Comparison of ENCODE assay signal across 9 mouse cellular contexts in the genomic region with DNA sequence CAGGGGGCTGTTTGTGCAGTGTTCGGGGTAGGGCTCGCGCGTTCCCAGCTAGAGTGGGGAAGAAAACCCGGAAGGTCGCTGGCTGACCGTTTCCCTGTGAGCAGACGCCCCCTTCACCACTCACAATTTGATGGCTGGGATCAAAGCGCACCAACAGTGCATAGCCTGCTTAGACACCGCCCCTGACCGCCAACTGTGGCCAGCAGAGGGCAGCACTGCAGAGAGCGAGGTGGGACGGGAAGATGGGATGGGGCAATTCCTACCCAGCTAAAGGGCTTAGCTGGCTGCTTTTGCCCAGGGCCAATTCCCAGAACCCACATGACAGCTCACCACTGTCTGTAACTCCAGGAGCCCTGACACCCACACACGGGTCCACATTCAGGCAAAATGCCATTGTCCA. TPM values are rescaled to one million over a fixed set of nuclear protein-coding genes. Genes with fewer than 3 reads are reported as not detected.
DNase-seq lines count a peak whose midpoint lies in the region; ATAC-seq lines count a peak whose summit lies in the region.
"Had no signal": no experiment of that assay in that cellular context is flagged by ENCODE, and none has a peak within 500 bp of the region (broad histone marks: within the 10 kb centered on the region; RNA-seq: fewer than 3 reads in every experiment).

No protein-coding gene starts in this region.

- H3K27me3 ChIP-seq in embryonic facial prominence, embryonic 13.5 days = no peaks in the 10 kb centered on the region
- peaks cover 4% of the 10 kb centered on the region; the same call in 1 of the 2 replicates for H3K27me3 ChIP-seq in liver, embryonic 12.5 days (replicated peaks)
- H3K27me3 ChIP-seq: liver, embryonic 15.5 days had no signal

- ATAC-seq in embryonic facial prominence, embryonic 13.5 days (ENCODE audit: insufficient number of reproducible peaks, insufficient read depth, low FRiP score, low TSS enrichment, low read depth) = no peak
- ATAC-seq in liver, embryonic 12.5 days = peak; percentile 43; the same call in 1 of the 2 replicates

- H3K9ac ChIP-seq in embryonic facial prominence, embryonic 13.5 days = no peak overlapping the region
- H3K9ac ChIP-seq in liver, embryonic 12.5 days = no peak overlapping the region
- H3K9ac ChIP-seq: liver, embryonic 15.5 days had no signal

- peak; percentile 53 for DNase-seq in gastrocnemius, adult 18-20 months (ENCODE audit: low spot score)
- no peak for DNase-seq in gastrocnemius, postnatal 25 days
- peak; percentile 35 for DNase-seq in urinary bladder, adult 2 months (ENCODE audit: low spot score)
- DNase-seq in urinary bladder, postnatal 10 days (ENCODE audit: low spot score) = no peak
- peak; percentile 57 for DNase-seq in retina, embryonic 14.5 days (ENCODE audit: low spot score)
- no peak for DNase-seq in frontal cortex, postnatal 36 days (ENCODE audit: low spot score in 2 of 2)

- H3K4me3 ChIP-seq in embryonic facial prominence, embryonic 13.5 days = no peak overlapping the region
- H3K4me3 ChIP-seq in liver, embryonic 12.5 days = no peak overlapping the region
- H3K4me3 ChIP-seq: liver, embryonic 15.5 days had no signal

- no peak overlapping the region for H3K4me2 ChIP-seq in embryonic facial prominence, embryonic 13.5 days
- H3K4me2 ChIP-seq in liver, embryonic 12.5 days = no peak overlapping the region
- H3K4me2 ChIP-seq: liver, embryonic 15.5 days had no signal

- no peaks in the 10 kb centered on the region for H3K36me3 ChIP-seq in embryonic facial prominence, embryonic 13.5 days
- no peaks in the 10 kb centered on the region for H3K36me3 ChIP-seq in liver, embryonic 12.5 days
- H3K36me3 ChIP-seq: liver, embryonic 15.5 days had no signal

- peak overlapping the region; percentile 69 for H3K27ac ChIP-seq in embryonic facial prominence, embryonic 13.5 days
- no peak overlapping the region for H3K27ac ChIP-seq in liver, embryonic 12.5 days
- H3K27ac ChIP-seq: liver, embryonic 15.5 days had no signal

- no peaks in the 10 kb centered on the region for H3K9me3 ChIP-seq in embryonic facial prominence, embryonic 13.5 days
- no peaks in the 10 kb centered on the region for H3K9me3 ChIP-seq in liver, embryonic 12.5 days (replicated peaks)
- H3K9me3 ChIP-seq: liver, embryonic 15.5 days had no signal

- peaks cover 19% of the 10 kb centered on the region for H3K4me1 ChIP-seq in embryonic facial prominence, embryonic 13.5 days
- H3K4me1 ChIP-seq in liver, embryonic 12.5 days = peaks cover 8% of the 10 kb centered on the region

- 40% methylated on average over 14 of the region's 14 CpGs for WGBS in embryonic facial prominence, embryonic 13.5 days
- WGBS in liver, embryonic 12.5 days (ENCODE audit: insufficient replicate concordance) = 30% methylated on average over 14 of the region's 14 CpGs

RNA-seq across cellular contexts. Expression of gene Hsbp1, which starts 14.5 kb away (rescaled TPM):
- 100 to 1,000 TPM; 144 to 149 TPM for total RNA-seq in gastrocnemius, adult 18-20 months (2021)
- 100 to 1,000 TPM; 139 to 145 TPM for total RNA-seq in gastrocnemius, postnatal 25 days (2021)
- 215 and 252 TPM in 2 replicates for polyA plus RNA-seq in urinary bladder, adult 2 months (2012; rRNA removed)
- 335 and 345 TPM in 2 replicates for polyA plus RNA-seq in embryonic facial prominence, embryonic 13.5 days (2015; fragmentation: Nextera tagmentation; extraction: Ambion mirVana)
- 96.0 and 96.2 TPM in 2 replicates for polyA plus RNA-seq in liver, embryonic 12.5 days (2016; fragmentation: Nextera tagmentation; extraction: Ambion mirVana)

RNA-seq across cellular contexts. Expression of gene Mlycd, which starts 35.8 kb away (rescaled TPM):
- 10 to 100 TPM; 75.0 to 87.3 TPM for total RNA-seq in gastrocnemius, adult 18-20 months (2021)
- 10 to 100 TPM; 76.5 to 78.1 TPM for total RNA-seq in gastrocnemius, postnatal 25 days (2021)
- polyA plus RNA-seq in urinary bladder, adult 2 months (2012; rRNA removed) = 21.6 and 23.2 TPM in 2 replicates
- polyA plus RNA-seq in embryonic facial prominence, embryonic 13.5 days (2015; fragmentation: Nextera tagmentation; extraction: Ambion mirVana) = 11.0 and 12.7 TPM in 2 replicates
- polyA plus RNA-seq in liver, embryonic 12.5 days (2016; fragmentation: Nextera tagmentation; extraction: Ambion mirVana) = 11.7 TPM in 2 replicates

Comparison
In these comparisons a context has a peak if more than half of its experiments do, and no peak if none do; other contexts are left out.
1. DNase-seq: peak in gastrocnemius, adult 18-20 months (single experiment), urinary bladder, adult 2 months (single experiment) and retina, embryonic 14.5 days (single experiment); none in gastrocnemius, postnatal 25 days (single experiment), urinary bladder, postnatal 10 days (single experiment) and frontal cortex, postnatal 36 days (0 of 2).